Mouse (Mus musculus) limb, embryonic 11.5 days (tissue): ENCODE data around the gene S100a6. TPM values are rescaled to one million over a fixed set of nuclear protein-coding genes. Genes with fewer than 3 reads are reported as not detected.

Experiments used
- ATAC-seq: fragments of 200-750 bp; cut with Nextera tagmentation; 2 replicates; pipeline ENCODE4 v1.8.0; 2017; ENCODE audit warnings: low read depth; ENCODE audit not compliant: insufficient number of reproducible peaks, low FRiP score, low TSS enrichment
- DNase-seq: peaks from one replicate; pipeline ENCODE4 v3.0.0-alpha.2; 2015; ENCODE audit warnings: low spot score
- H3K27ac ChIP-seq: fragments of 300-500 bp; sonication (generic); replicated peaks from 2 replicates; pipeline ENCODE4 v1.5.1; 2014; ENCODE audit warnings: low read depth, mild to moderate bottlenecking, low read length
- H3K27me3 ChIP-seq: fragments of 300-500 bp; sonication (generic); 2 replicates; pipeline ENCODE4 v1.6.1; 2014; ENCODE audit warnings: mild to moderate bottlenecking, low read length, mixed read lengths; ENCODE audit not compliant: control insufficient read depth, insufficient read depth
- H3K36me3 ChIP-seq: fragments of 300-500 bp; sonication (generic); 2 replicates; pipeline ENCODE4 v1.6.1; 2014; ENCODE audit warnings: mild to moderate bottlenecking, low read length, moderate library complexity, mixed read lengths; ENCODE audit not compliant: control insufficient read depth, insufficient read depth
- H3K4me1 ChIP-seq: fragments of 300-500 bp; sonication (generic); 2 replicates; pipeline ENCODE4 v1.6.1; 2014; ENCODE audit warnings: low read length, mixed read lengths; ENCODE audit not compliant: control insufficient read depth, insufficient read depth
- H3K4me2 ChIP-seq: fragments of 300-500 bp; sonication (generic); 2 replicates; pipeline ENCODE4 v1.6.1; 2014; ENCODE audit warnings: low read depth, mild to moderate bottlenecking, moderate library complexity; ENCODE audit not compliant: severe bottlenecking
- H3K4me3 ChIP-seq: fragments of 300-500 bp; sonication (generic); 2 replicates; pipeline ENCODE4 v1.5.1; 2014; ENCODE audit warnings: low read depth, low read length
- H3K9ac ChIP-seq: fragments of 300-500 bp; sonication (generic); 2 replicates; pipeline ENCODE4 v1.6.1; 2014; ENCODE audit warnings: mild to moderate bottlenecking, low read length
- H3K9me3 ChIP-seq: fragments of 300-500 bp; sonication (generic); 2 replicates; pipeline ENCODE4 v1.6.1; 2016; ENCODE audit warnings: low read length; ENCODE audit not compliant: control insufficient read depth
- WGBS: fragments of 180-500 bp; shearing (Covaris S2); extraction: QIAGEN DNeasy Blood & Tissue Kit; methylation state at CpG from one replicate; pipeline ENCODE4 v1.1.7; 2014; 5-methylcytosine and 5-hydroxymethylcytosine counted together
- polyA plus RNA-seq: library from polyadenylated mRNA; unstranded; fragments of >200 nt; fragmentation: Nextera tagmentation; extraction: Ambion mirVana; gene quantifications from 2 replicates; pipeline ENCODE4 v1.2.1, GENCODE M21; 2014

S100a6 gene
- polyA plus RNA-seq, 1 experiment from 2014 or later = 17.5 TPM

DNA sequence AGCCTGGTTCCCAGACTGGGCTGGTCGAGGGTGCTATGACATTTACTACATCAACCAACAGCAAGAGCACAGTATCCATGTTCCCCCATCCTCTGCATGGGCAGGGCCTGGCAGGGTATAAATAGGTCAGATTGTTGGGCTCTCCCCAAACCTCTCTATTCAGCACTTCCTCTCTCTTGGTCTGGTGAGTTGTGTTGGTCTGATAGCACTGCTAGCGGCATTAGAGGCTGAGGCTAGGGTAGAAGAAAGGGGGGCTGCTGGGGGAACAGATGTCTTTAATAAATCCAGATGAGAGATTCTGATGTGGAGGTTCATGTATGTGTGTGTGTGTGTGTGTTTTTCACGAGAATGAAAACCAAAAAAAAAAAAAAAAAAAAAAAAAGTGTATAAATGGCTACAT lies 9.1 kb upstream of the S100a6 start, which contains the start of gene S100a4:
Gene S100a4 (plus strand): TSS at position 149 of the 400 bp plus-strand sequence.
- no peaks in the 10 kb centered on the region for H3K9me3 ChIP-seq
- H3K27ac ChIP-seq = no peak within 1 kb of the TSS
- H3K4me3 ChIP-seq = no peak within 1 kb of the TSS
- 34% methylated on average over 3 of the region's 3 CpGs for WGBS
- no peak within 1 kb of the TSS for H3K9ac ChIP-seq
- peak; percentile 41 for DNase-seq
- H3K4me2 ChIP-seq = no peak within 1 kb of the TSS
- no peaks in the 10 kb centered on the region for H3K36me3 ChIP-seq
- ATAC-seq = peak; percentile 26; the same call in 1 of the 2 replicates
- peaks cover 2% of the 10 kb centered on the region; the same call in 1 of the 2 replicates for H3K4me1 ChIP-seq
- no peaks in the 10 kb centered on the region for H3K27me3 ChIP-seq

DNA sequence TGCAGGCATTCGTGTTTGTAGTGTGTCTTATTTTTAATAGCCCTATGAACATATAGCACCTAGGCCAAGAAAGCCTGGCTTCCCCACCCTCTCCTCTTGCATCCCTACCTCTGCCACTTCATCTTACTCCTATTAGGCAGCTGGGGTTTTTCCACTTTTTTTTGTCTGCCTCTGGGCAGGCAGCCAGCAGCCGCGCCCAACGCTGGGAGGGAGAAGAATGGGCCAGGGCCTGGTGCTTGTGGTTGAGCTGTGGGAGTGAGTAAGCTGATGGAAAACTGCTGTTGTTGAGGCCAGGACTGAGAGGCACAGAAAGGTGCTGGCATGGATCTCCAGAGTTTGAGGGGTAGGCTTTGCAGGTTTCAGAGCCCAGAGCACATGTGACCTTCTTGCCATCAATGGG lies 8.3 kb upstream of the S100a6 start:
- no peak overlapping the region for H3K9ac ChIP-seq
- no peak overlapping the region for H3K4me2 ChIP-seq
- no peaks in the 10 kb centered on the region for H3K36me3 ChIP-seq
- ATAC-seq (peak; percentile 42; the same call in 1 of the 2 replicates), DNase-seq (peak; percentile 51)
- H3K27ac ChIP-seq = no peak overlapping the region
- H3K4me1 ChIP-seq = peaks cover 2% of the 10 kb centered on the region; the same call in 1 of the 2 replicates
- WGBS = 75% methylated on average over 4 of the region's 4 CpGs
- no peaks in the 10 kb centered on the region for H3K9me3 ChIP-seq
- H3K27me3 ChIP-seq = no peaks in the 10 kb centered on the region
- H3K4me3 ChIP-seq = no peak overlapping the region

DNA sequence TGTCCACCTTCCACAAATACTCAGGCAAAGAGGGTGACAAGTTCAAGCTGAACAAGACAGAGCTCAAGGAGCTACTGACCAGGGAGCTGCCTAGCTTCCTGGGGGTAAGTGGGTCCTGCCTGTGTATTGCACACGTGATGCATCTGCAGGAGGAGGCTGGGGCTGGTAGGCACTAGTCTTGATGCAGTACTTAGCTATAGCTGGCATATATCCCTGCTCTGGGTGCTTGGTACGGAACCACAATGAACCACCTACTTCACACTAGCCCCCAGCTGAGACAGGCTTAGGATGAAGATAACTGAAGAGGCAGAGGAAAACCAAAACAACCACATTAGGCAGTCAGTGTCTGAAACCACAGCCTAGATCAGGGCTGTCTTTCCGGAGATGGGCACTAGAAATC lies 7.6 kb upstream of the S100a6 start:
- ATAC-seq = no peak
- no peak overlapping the region for H3K9ac ChIP-seq
- H3K27me3 ChIP-seq = no peaks in the 10 kb centered on the region
- H3K9me3 ChIP-seq = no peaks in the 10 kb centered on the region
- H3K4me3 ChIP-seq = no peak overlapping the region
- H3K36me3 ChIP-seq = no peaks in the 10 kb centered on the region
- WGBS = 87% methylated on average over 3 of the region's 3 CpGs
- H3K27ac ChIP-seq = no peak overlapping the region; the same call in 1 of the 2 replicates
- H3K4me2 ChIP-seq = no peak overlapping the region
- peaks cover 2% of the 10 kb centered on the region; the same call in 1 of the 2 replicates for H3K4me1 ChIP-seq
- no peak for DNase-seq

DNA sequence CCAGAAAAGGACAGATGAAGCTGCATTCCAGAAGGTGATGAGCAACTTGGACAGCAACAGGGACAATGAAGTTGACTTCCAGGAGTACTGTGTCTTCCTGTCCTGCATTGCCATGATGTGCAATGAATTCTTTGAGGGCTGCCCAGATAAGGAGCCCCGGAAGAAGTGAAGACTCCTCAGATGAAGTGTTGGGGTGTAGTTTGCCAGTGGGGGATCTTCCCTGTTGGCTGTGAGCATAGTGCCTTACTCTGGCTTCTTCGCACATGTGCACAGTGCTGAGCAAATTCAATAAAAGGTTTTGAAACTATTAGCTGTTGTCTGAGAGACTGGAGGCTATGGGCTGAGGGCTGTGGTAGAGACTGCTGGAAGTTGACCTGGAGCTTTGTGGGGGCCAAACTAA lies 6.9 kb upstream of the S100a6 start:
- peaks cover 2% of the 10 kb centered on the region; the same call in 1 of the 2 replicates for H3K4me1 ChIP-seq

DNA sequence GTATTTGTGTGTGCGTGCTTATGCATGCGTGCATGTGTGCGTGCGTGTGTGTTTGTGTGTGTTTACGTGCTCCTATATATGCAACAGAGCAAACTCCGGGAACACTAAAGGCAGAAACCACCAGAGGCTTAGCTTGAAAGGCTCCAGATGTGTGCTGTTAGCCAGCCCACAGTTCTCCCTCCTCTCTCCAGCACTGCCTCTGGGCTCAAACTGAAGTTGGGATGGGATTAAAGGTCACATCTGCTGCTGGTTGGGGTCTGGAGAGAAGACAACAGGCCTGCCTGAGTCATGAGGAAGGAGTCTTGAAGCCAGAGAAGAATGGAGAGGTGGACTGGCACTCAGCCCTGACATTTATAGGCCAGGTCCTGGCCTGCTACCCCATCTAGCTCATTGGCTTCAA lies 6.5 kb upstream of the S100a6 start:
- Histone ChIP-seq H3K27me3 (no peaks in the 10 kb centered on the region), H3K27ac (peak overlapping the region; percentile 24), H3K4me2 (no peak overlapping the region), H3K4me1 (peaks cover 2% of the 10 kb centered on the region; the same call in 1 of the 2 replicates), H3K36me3 (no peaks in the 10 kb centered on the region), H3K9me3 (no peaks in the 10 kb centered on the region), H3K9ac (no peak overlapping the region), H3K4me3 (no peak overlapping the region)
- 69% methylated on average over 6 of the region's 6 CpGs for WGBS
- peak; percentile 44; the same call in 1 of the 2 replicates for ATAC-seq
- peak; percentile 63 for DNase-seq

More for the DNA sequence above, 6.9 kb upstream of the S100a6 start:
- no peaks in the 10 kb centered on the region for H3K9me3 ChIP-seq
- DNase-seq (no peak), ATAC-seq (no peak)
- no peak overlapping the region for H3K4me3 ChIP-seq
- H3K27me3 ChIP-seq = no peaks in the 10 kb centered on the region
- WGBS = 75% methylated on average over 2 of the region's 2 CpGs
- H3K9ac ChIP-seq = no peak overlapping the region
- no peaks in the 10 kb centered on the region for H3K36me3 ChIP-seq
- H3K4me2 ChIP-seq = no peak overlapping the region
- peak overlapping the region; percentile 24 for H3K27ac ChIP-seq

DNA sequence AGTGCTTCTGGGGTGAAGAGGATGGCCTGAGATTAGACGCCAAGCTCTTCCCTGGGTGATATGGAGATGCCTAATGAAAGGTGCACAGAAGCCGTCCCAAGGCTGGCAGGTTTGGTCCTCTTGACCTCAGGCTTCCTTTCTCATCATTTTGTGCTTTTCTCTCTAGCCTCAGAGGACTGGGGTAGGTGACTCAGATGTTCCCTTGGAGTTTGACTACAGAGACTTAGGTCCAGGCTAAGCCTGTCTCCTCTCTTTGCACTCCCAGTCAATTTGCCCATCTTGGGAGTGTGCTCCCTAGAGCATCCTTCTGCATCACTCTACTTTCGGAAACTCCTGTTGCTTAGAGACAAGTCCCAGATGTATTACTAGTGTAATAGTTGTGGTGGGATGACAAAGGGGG lies 5.3 kb upstream of the S100a6 start:
- WGBS = 88% methylated on average over 3 of the region's 3 CpGs
- Histone ChIP-seq H3K27me3 (no peaks in the 10 kb centered on the region), H3K4me3 (no peak overlapping the region), H3K4me1 (peaks cover 2% of the 10 kb centered on the region; the same call in 1 of the 2 replicates), H3K4me2 (no peak overlapping the region), H3K27ac (no peak overlapping the region), H3K9me3 (no peaks in the 10 kb centered on the region), H3K36me3 (no peaks in the 10 kb centered on the region), H3K9ac (no peak overlapping the region)
- DNase-seq = no peak
- no peak for ATAC-seq

DNA sequence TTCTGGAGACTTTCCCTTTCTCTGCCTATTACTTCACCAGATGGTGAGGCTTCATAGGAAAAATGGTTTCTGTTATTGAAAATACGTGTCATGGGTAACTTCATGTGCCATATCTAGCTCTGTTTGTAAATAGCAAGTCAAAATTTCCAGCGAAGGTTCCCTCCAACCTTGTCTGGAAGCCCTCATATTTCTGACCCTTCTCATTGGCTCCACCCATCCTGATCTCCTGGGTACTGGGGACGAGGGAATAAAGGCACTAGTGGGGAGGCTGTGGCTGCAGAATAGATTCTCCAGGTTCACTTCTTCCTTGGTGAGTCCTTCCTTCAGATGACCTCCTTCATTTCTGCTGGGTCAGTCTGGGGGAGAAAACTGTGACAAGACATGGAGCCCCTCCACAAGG lies 4.5 kb upstream of the S100a6 start, which contains the start of gene S100a5:
Gene S100a5 (plus strand): TSS at position 301 of the 400 bp plus-strand sequence.
- Histone ChIP-seq H3K9me3 (no peaks in the 10 kb centered on the region), H3K9ac (no peak within 1 kb of the TSS), H3K27ac (no peak within 1 kb of the TSS), H3K27me3 (no peaks in the 10 kb centered on the region; the same call in 1 of the 2 replicates), H3K36me3 (no peaks in the 10 kb centered on the region), H3K4me2 (no peak within 1 kb of the TSS), H3K4me1 (peaks cover 2% of the 10 kb centered on the region; the same call in 1 of the 2 replicates), H3K4me3 (no peak within 1 kb of the TSS)
- WGBS = 60% methylated on average over 3 of the region's 3 CpGs
- DNase-seq (no peak), ATAC-seq (no peak)

DNA sequence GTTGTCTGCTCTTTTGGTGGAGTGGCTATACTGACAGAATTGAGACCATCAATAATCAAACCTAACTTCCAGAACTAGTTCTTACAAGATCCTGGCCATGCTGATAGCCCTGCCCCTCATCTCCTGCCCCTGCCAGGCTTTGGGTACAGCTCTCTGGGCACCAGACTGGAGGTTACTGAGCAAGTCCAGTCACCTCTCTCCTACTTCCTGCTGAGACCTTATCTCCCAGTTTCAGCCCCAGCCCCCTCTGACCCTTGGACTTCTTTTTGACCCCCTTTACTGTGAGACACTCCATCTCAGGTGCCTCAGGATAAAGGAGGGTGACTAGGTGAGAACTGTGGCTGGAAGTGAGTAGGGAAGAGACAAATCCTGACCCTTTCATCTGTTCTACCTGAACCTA lies 3.6 kb upstream of the S100a6 start:
- Histone ChIP-seq H3K4me2 (no peak overlapping the region), H3K27me3 (no peaks in the 10 kb centered on the region; the same call in 1 of the 2 replicates), H3K4me1 (no peaks in the 10 kb centered on the region; the same call in 1 of the 2 replicates), H3K36me3 (no peaks in the 10 kb centered on the region), H3K9ac (no peak overlapping the region), H3K4me3 (no peak overlapping the region), H3K9me3 (no peaks in the 10 kb centered on the region), H3K27ac (no peak overlapping the region)
- no peak for ATAC-seq
- no peak for DNase-seq

DNA sequence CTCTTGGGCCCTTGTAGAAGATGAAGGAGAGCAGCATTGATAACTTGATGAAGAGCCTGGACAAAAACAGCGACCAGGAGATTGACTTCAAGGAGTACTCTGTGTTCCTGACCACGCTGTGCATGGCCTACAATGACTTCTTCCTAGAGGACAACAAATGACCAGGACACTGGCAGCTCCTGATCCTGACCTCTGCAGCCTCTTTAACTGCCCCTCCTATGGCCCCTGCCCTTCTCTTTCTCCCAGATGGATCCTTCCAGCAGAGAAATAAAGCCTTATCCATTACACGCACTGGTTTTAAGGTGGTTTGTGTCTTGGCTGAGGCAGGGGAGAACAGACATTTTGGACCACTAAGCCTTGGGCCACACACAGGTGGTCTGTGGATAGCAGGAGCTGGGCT lies 1.2 kb upstream of the S100a6 start:
- Histone ChIP-seq H3K4me2 (no peak overlapping the region), H3K9ac (no peak overlapping the region), H3K9me3 (no peaks in the 10 kb centered on the region), H3K27ac (no peak overlapping the region), H3K4me3 (no peak overlapping the region), H3K36me3 (no peaks in the 10 kb centered on the region), H3K27me3 (no peaks in the 10 kb centered on the region; the same call in 1 of the 2 replicates), H3K4me1 (no peaks in the 10 kb centered on the region)
- ATAC-seq = no peak
- DNase-seq = no peak
- WGBS = 84% methylated on average over 3 of the region's 3 CpGs
